Mouse (Mus musculus) c-Kit-positive CD71-negative TER-119-negative erythroid progenitor cells, embryonic 14.5 days (primary cell): Measurements from ENCODE around the gene Uspl1.

Experiments
- DNase-seq: peaks from one replicate; pipeline ENCODE4 v3.0.0-alpha.2; 2013; ENCODE audit warnings: low read depth

The Uspl1 gene

GRCm38 (mm10) chr5:149168051-149168450, 16.1 kb upstream of the Uspl1 start:
- DNase-seq, result no peak

GRCm38 (mm10) chr5:149168816-149169215, 15.3 kb upstream of the Uspl1 start:
- no peak for DNase-seq

- no peak for DNase-seq
Measured at GRCm38 (mm10) chr5:149170841-149171588, 13.1 kb upstream of the Uspl1 start.

GRCm38 (mm10) chr5:149172246-149172645, 11.9 kb upstream of the Uspl1 start:
- no peak for DNase-seq

GRCm38 (mm10) chr5:149174527-149174926, 9.6 kb upstream of the Uspl1 start:
- no peak for DNase-seq

- no peak for DNase-seq
Measured at GRCm38 (mm10) chr5:149175736-149176135, 8.4 kb upstream of the Uspl1 start.

GRCm38 (mm10) chr5:149178095-149178494, 6.1 kb upstream of the Uspl1 start:
- DNase-seq, result no peak

GRCm38 (mm10) chr5:149179826-149180225, 4.3 kb upstream of the Uspl1 start:
- no peak for DNase-seq

- no peak for DNase-seq
Measured at GRCm38 (mm10) chr5:149182186-149182870, 1.8 kb upstream of the Uspl1 start.

- DNase-seq, result no peak
Measured at GRCm38 (mm10) chr5:149183122-149183521, 1.0 kb upstream of the Uspl1 start.

GRCm38 (mm10) chr5:149183721-149184103, 438 bp upstream of the Uspl1 start:
- DNase-seq, result no peak

- DNase-seq, result no peak
Measured at GRCm38 (mm10) chr5:149184844-149185186, 665 bp downstream of the Uspl1 start.

GRCm38 (mm10) chr5:149185806-149186205, 1.7 kb downstream of the Uspl1 start:
- DNase-seq, result no peak

- DNase-seq, result no peak
Measured at GRCm38 (mm10) chr5:149190160-149190559, 6.0 kb downstream of the Uspl1 start.

- DNase-seq, result no peak
Measured at GRCm38 (mm10) chr5:149196611-149197010, 12.5 kb downstream of the Uspl1 start.

- no peak for DNase-seq
Measured at GRCm38 (mm10) chr5:149198782-149199181, 14.6 kb downstream of the Uspl1 start.

GRCm38 (mm10) chr5:149202941-149203340, 18.8 kb downstream of the Uspl1 start:
- DNase-seq, result no peak

GRCm38 (mm10) chr5:149203796-149204375, 19.7 kb downstream of the Uspl1 start:
- DNase-seq, result no peak

- no peak for DNase-seq
Measured at GRCm38 (mm10) chr5:149204822-149205221, 20.7 kb downstream of the Uspl1 start.

- no peak for DNase-seq
Measured at GRCm38 (mm10) chr5:149205265-149205664, 21.1 kb downstream of the Uspl1 start.

- DNase-seq, result no peak
Measured at GRCm38 (mm10) chr5:149206286-149206685, 22.1 kb downstream of the Uspl1 start.

GRCm38 (mm10) chr5:149207661-149208060, 23.5 kb downstream of the Uspl1 start:
- DNase-seq, result no peak

GRCm38 (mm10) chr5:149208776-149209175, 24.6 kb downstream of the Uspl1 start:
- DNase-seq, result no peak
